Mouse (Mus musculus) cortical plate, adult 2 months (tissue): ENCODE data around the gene Dmrtb1.

Source experiments
- CTCF ChIP-seq: fragments of 200-500 bp; IDR thresholded peaks from 2 replicates; pipeline ENCODE4 v1.5.1; 2011; ENCODE audit warnings: mild to moderate bottlenecking, control low read depth, low read length; ENCODE audit not compliant: insufficient read depth; ENCODE audit errors: extremely low read depth
- POLR2A ChIP-seq: fragments of 200-500 bp; IDR thresholded peaks from 2 replicates; pipeline ENCODE4 v1.6.1; 2011; ENCODE audit warnings: mild to moderate bottlenecking, low read length, control low read depth; ENCODE audit not compliant: insufficient read depth; ENCODE audit errors: extremely low read depth

DNA sequence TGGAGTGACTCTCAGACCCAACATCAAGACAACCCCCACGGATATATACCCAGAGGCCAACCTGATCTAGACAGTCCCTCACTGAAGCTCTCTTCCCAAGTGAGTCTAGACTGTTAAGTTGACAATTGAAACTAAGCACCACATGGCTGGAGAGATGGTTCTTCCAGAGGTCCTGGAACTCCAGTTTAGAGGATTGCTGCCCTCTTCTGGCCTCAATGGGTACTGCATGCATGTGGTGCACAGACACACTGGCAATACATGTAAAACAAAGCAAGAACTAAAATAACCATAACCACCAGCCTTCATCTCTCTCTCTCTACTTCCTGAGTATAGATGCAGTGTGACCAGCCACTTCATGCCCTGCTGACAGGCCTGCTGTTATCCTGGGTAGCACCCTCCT lies 20.2 kb upstream of the Dmrtb1 start:
- TF ChIP-seq CTCF (peak; percentile 15; the same call in 1 of the 2 replicates), POLR2A (no peak)
